Mouse (Mus musculus): ENCODE results near the gene Tomm22. TPM values are rescaled to one million over a fixed set of nuclear protein-coding genes. Genes with fewer than 3 reads are reported as not detected.

Gene Tomm22
- polyA plus RNA-seq, 1 experiment from 2014 or later = 337 TPM

DNA sequence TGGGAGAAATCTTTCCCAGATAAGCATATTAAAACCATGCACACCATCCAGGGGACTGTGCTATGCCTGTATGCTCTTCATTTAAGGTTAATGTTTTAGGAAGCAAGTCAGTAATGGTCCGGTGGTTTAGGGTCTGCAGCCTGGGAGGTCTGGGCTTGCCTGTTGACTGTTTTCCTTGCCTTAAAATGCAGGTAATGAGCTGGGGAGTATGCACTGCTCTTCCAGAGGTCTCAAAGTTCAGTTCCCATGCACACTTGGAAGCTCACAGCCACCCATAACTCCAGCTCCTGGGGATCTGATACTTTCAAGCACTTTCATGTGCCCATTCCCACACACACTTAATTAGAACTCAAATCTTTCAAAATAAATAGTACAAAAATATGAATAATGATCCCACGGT lies 25.8 kb downstream of the Tomm22 start:
- ATAC-seq (ENCODE audit: low FRiP score) = no peak
- WGBS = 96% methylated on average over 2 of the region's 2 CpGs
- Histone ChIP-seq H3K4me1 (replicated peaks; ENCODE audit: control insufficient read depth, insufficient read depth, low read length) (no peaks in the 10 kb centered on the region; the same call in 1 of the 2 replicates), H3K4me3 (ENCODE audit: low read depth, low read length) (no peak overlapping the region), H3K4me2 (replicated peaks; ENCODE audit: low read depth, low read length) (no peak overlapping the region), H3K9me3 (ENCODE audit: control insufficient read depth, low read length) (no peaks in the 10 kb centered on the region), H3K27ac (ENCODE audit: low read depth, low read length) (no peak overlapping the region), H3K27me3 (ENCODE audit: control insufficient read depth, insufficient read depth, low read length) (no peaks in the 10 kb centered on the region), H3K9ac (ENCODE audit: low read depth, low read length) (no peak overlapping the region), H3K36me3 (ENCODE audit: control insufficient read depth, insufficient read depth, low read length) (peaks cover 2% of the 10 kb centered on the region; the same call in 1 of the 2 replicates)
- DNase-seq (ENCODE audit: low spot score) = no peak

DNA sequence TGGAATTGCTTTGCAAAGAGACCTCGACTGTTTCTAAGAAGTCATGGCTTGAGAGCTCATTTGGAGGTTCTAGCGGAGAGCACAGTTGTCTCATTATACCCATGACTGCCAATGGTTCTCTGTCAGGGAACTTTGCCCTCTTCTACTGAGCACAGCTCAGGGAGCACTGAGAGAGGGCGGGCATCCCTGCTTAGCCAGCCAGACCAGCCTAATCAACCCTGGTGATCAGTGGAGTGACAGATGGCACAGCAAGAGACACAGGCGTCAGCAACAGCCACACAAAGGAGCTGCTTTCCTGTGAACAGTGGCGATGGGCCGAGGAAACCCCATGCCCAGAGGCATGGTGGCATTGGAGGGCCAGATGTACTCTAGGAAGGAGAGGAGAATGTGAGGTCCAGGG lies 26.4 kb downstream of the Tomm22 start:
- H3K9me3 ChIP-seq (ENCODE audit: control insufficient read depth, low read length) = no peaks in the 10 kb centered on the region
- WGBS = 79% methylated on average over 6 of the region's 6 CpGs
- H3K4me2 ChIP-seq (replicated peaks; ENCODE audit: low read depth, low read length) = no peak overlapping the region
- H3K27ac ChIP-seq (ENCODE audit: low read depth, low read length) = 0 out of 2 replicates have a peak overlapping the region, but pooled peaks have one; percentile 39
- H3K4me1 ChIP-seq (replicated peaks; ENCODE audit: control insufficient read depth, insufficient read depth, low read length) = no peaks in the 10 kb centered on the region; the same call in 1 of the 2 replicates
- no peak overlapping the region for H3K9ac ChIP-seq (ENCODE audit: low read depth, low read length)
- no peaks in the 10 kb centered on the region for H3K27me3 ChIP-seq (ENCODE audit: control insufficient read depth, insufficient read depth, low read length)
- H3K36me3 ChIP-seq (ENCODE audit: control insufficient read depth, insufficient read depth, low read length) = peaks cover 2% of the 10 kb centered on the region; the same call in 1 of the 2 replicates
- H3K4me3 ChIP-seq (ENCODE audit: low read depth, low read length) = no peak overlapping the region
- no peak for DNase-seq (ENCODE audit: low spot score)
- ATAC-seq (ENCODE audit: low FRiP score) = no peak

DNA sequence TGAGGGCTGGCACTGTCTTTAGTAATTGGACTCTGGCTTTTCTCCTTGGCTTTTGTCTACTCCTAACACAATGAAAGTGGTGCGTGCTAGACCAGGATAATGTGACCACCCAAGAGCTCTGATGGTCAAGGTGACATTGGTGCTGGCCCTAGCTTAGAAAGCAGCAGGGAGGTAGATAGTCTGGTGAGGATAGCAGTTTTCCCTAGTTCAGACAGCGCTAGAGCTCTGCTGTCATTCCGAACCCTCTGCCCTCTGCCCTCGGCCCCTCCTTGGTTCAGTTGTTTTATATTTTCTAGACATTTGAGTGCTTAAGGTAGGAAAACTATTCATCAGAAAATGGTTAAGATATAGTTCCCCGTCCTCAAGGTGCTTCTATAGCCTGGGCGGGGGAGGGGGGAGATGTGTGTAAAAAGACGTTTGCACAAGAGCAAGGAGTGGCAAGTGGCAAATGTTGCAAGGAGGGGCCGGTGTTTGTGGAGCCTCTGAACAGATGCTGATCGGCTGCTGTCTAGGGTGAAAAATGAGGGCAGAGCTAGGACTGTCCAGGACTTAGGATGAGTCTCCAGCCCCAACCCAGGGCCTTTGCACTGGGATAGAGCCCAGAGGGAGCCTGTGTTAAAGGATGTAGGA lies 27.0 kb downstream of the Tomm22 start:
- Histone ChIP-seq H3K9ac (ENCODE audit: low read depth, low read length) (no peak overlapping the region), H3K4me1 (replicated peaks; ENCODE audit: control insufficient read depth, insufficient read depth, low read length) (no peaks in the 10 kb centered on the region; the same call in 1 of the 2 replicates), H3K4me2 (replicated peaks; ENCODE audit: low read depth, low read length) (no peak overlapping the region), H3K27me3 (ENCODE audit: control insufficient read depth, insufficient read depth, low read length) (no peaks in the 10 kb centered on the region), H3K9me3 (ENCODE audit: control insufficient read depth, low read length) (no peaks in the 10 kb centered on the region), H3K36me3 (ENCODE audit: control insufficient read depth, insufficient read depth, low read length) (peaks cover 2% of the 10 kb centered on the region; the same call in 1 of the 2 replicates), H3K27ac (ENCODE audit: low read depth, low read length) (0 out of 2 replicates have a peak overlapping the region, but pooled peaks have one; percentile 39), H3K4me3 (ENCODE audit: low read depth, low read length) (no peak overlapping the region)
- WGBS = 84% methylated on average over 9 of the region's 9 CpGs
- DNase-seq (ENCODE audit: low spot score) (no peak), ATAC-seq (ENCODE audit: low FRiP score) (no peak)

DNA sequence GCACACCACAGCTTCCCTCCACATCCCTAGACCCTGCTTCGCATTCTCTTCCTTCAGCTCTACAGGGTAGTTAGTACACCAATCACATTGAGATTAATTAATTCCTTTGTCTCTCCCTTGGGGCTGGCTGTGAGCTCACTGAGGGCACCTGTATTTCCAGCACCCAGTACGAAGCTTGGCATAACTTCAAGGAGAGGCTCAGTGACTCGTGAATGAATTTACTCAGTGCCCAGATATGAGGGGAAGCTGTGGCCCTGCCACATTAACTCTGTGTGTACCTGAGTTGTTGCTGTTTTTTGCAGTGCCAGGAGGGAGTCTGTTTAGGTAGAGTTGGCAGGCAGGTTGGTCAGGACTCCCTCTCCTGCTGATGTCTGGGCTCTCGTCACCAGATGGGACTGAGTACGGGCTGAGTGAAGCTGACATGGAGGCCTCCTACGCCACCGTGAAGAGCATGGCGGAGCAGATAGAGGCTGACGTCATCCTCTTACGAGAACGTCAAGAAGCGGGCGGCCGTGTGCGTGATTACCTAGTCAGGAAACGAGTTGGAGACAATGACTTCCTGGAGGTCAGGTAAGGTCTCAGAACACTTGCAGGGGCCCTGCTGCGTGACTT lies 36.0 kb downstream of the Tomm22 start:
- WGBS = 91% methylated on average over 17 of the region's 17 CpGs
- no peak for DNase-seq (ENCODE audit: low spot score)
- 0 out of 2 replicates have a peak, but pooled peaks cover 3% of the 10 kb centered on the region for H3K36me3 ChIP-seq (ENCODE audit: control insufficient read depth, insufficient read depth, low read length)

DNA sequence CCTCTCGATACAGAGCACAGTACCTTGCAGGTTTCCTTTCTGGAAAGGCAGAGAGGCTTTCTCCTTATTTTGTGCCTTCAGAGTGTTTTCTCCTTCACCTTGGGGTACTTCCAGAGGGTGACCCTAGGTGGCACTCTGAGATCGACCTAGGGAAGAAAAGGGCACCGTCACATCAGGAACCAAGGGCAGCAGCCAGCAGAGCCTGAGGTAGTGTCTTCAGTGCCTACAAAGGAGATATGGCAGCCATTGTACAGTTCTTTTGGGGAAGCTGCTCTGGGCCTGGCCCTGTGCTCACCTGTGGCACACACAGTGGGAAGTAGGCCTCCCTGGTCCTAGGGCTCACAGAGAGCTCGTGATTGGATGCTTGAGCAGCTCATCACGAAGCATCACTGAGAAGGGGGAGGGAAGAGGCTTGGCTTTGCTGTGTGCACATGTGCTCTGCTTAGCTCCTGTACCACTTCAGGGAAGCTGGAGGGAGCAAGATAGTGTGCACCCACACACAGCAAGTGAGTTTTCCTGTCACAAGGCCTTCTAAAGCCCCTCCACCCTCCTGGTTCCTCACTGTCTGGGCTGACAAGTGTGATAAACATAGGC lies 37.7 kb downstream of the Tomm22 start:
- no peaks in the 10 kb centered on the region for H3K4me1 ChIP-seq (replicated peaks; ENCODE audit: control insufficient read depth, insufficient read depth, low read length)
- ATAC-seq (ENCODE audit: low FRiP score) = no peak
- no peaks in the 10 kb centered on the region for H3K27me3 ChIP-seq (ENCODE audit: control insufficient read depth, insufficient read depth, low read length)
- no peak for DNase-seq (ENCODE audit: low spot score)
- H3K9ac ChIP-seq (ENCODE audit: low read depth, low read length) = no peak overlapping the region
- WGBS = 92% methylated on average over 5 of the region's 5 CpGs
- 0 out of 2 replicates have a peak, but pooled peaks cover 7% of the 10 kb centered on the region for H3K36me3 ChIP-seq (ENCODE audit: control insufficient read depth, insufficient read depth, low read length)
- H3K27ac ChIP-seq (ENCODE audit: low read depth, low read length) = no peak overlapping the region
- no peaks in the 10 kb centered on the region for H3K9me3 ChIP-seq (ENCODE audit: control insufficient read depth, low read length)
- H3K4me2 ChIP-seq (replicated peaks; ENCODE audit: low read depth, low read length) = no peak overlapping the region
- H3K4me3 ChIP-seq (ENCODE audit: low read depth, low read length) = no peak overlapping the region

More for the DNA sequence above, 36.0 kb downstream of the Tomm22 start:
- H3K9ac ChIP-seq (ENCODE audit: low read depth, low read length) = no peak overlapping the region
- H3K4me3 ChIP-seq (ENCODE audit: low read depth, low read length) = no peak overlapping the region
- no peak overlapping the region for H3K27ac ChIP-seq (ENCODE audit: low read depth, low read length)
- no peak for ATAC-seq (ENCODE audit: low FRiP score)
- H3K27me3 ChIP-seq (ENCODE audit: control insufficient read depth, insufficient read depth, low read length) = no peaks in the 10 kb centered on the region
- H3K4me1 ChIP-seq (replicated peaks; ENCODE audit: control insufficient read depth, insufficient read depth, low read length) = no peaks in the 10 kb centered on the region
- H3K4me2 ChIP-seq (replicated peaks; ENCODE audit: low read depth, low read length) = no peak overlapping the region
- H3K9me3 ChIP-seq (ENCODE audit: control insufficient read depth, low read length) = no peaks in the 10 kb centered on the region

DNA sequence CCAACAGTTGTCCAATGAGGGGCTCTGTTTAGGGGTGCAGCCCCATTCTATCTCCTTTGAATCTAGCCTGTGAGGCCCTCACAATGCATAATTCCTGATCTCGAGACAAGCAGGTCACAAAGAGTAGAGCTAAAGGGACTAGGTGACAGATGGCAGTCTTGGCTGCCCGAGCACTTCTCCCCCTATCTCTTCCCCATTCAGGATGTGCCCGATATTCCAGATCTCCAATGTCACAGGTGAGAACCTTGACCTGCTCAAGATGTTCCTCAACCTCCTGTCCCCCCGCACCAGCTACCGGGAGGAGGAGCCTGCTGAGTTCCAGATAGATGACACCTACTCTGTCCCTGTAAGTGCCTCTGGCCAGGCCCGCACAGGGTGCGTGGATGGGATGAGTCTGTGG lies 45.0 kb downstream of the Tomm22 start:
- Histone ChIP-seq H3K9me3 (ENCODE audit: control insufficient read depth, low read length) (no peaks in the 10 kb centered on the region), H3K27me3 (ENCODE audit: control insufficient read depth, insufficient read depth, low read length) (no peaks in the 10 kb centered on the region), H3K9ac (ENCODE audit: low read depth, low read length) (no peak overlapping the region), H3K27ac (ENCODE audit: low read depth, low read length) (no peak overlapping the region), H3K4me1 (replicated peaks; ENCODE audit: control insufficient read depth, insufficient read depth, low read length) (no peaks in the 10 kb centered on the region), H3K36me3 (ENCODE audit: control insufficient read depth, insufficient read depth, low read length) (peaks cover 11% of the 10 kb centered on the region; the same call in 1 of the 2 replicates), H3K4me2 (replicated peaks; ENCODE audit: low read depth, low read length) (no peak overlapping the region), H3K4me3 (ENCODE audit: low read depth, low read length) (no peak overlapping the region)
- DNase-seq (ENCODE audit: low spot score) (no peak), ATAC-seq (ENCODE audit: low FRiP score) (no peak)
- 90% methylated on average over 7 of the region's 7 CpGs for WGBS

DNA sequence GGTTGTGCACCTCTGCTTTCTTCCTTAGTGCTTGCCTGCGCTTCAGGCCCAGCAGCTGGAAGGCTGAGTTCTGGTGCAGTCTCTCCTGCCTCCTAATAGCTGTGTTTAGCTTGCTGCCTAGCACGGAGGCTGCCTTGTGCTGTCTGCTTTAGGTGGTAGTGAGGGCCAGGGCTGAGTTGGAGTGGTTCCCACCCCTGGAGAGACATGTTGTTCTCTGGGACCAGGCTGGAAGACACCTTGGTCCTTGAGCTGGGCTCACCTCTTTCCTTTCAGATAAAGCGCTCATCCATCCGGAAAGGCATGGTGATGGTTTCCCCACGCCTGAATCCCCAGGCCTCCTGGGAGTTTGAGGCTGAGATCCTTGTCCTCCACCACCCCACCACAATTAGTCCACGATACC lies 46.0 kb downstream of the Tomm22 start:
- ATAC-seq (ENCODE audit: low FRiP score) (no peak), DNase-seq (ENCODE audit: low spot score) (no peak)
- H3K27ac ChIP-seq (ENCODE audit: low read depth, low read length) = no peak overlapping the region
- no peak overlapping the region for H3K4me2 ChIP-seq (replicated peaks; ENCODE audit: low read depth, low read length)
- peaks cover 11% of the 10 kb centered on the region; the same call in 1 of the 2 replicates for H3K36me3 ChIP-seq (ENCODE audit: control insufficient read depth, insufficient read depth, low read length)
- H3K4me1 ChIP-seq (replicated peaks; ENCODE audit: control insufficient read depth, insufficient read depth, low read length) = no peaks in the 10 kb centered on the region
- no peak overlapping the region for H3K9ac ChIP-seq (ENCODE audit: low read depth, low read length)
- no peaks in the 10 kb centered on the region for H3K27me3 ChIP-seq (ENCODE audit: control insufficient read depth, insufficient read depth, low read length)
- H3K9me3 ChIP-seq (ENCODE audit: control insufficient read depth, low read length) = no peaks in the 10 kb centered on the region
- 85% methylated on average over 6 of the region's 6 CpGs for WGBS
- H3K4me3 ChIP-seq (ENCODE audit: low read depth, low read length) = no peak overlapping the region

DNA sequence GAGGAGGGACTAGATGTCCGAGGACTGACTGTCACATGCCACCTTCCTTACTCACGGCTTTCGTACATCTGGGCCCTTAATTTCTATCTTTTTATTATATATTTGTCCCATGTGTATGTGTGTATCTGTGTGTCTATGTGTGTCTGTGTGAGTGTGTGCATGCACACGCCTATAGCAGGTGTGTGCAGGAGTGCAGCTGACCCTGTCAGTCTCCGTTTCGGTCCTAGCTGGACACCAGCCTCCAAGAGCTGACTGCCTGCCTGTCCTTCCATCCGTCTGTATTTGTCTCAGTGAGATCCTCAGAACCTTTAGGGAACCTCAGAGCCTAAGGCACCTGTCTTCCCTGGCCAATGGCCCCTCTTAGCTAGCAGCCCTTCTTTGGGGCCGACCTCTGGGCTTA lies 49.6 kb downstream of the Tomm22 start:
- Histone ChIP-seq H3K27ac (ENCODE audit: low read depth, low read length) (no peak overlapping the region), H3K4me1 (replicated peaks; ENCODE audit: control insufficient read depth, insufficient read depth, low read length) (no peaks in the 10 kb centered on the region), H3K9me3 (ENCODE audit: control insufficient read depth, low read length) (no peaks in the 10 kb centered on the region), H3K9ac (ENCODE audit: low read depth, low read length) (no peak overlapping the region), H3K4me3 (ENCODE audit: low read depth, low read length) (no peak overlapping the region), H3K4me2 (replicated peaks; ENCODE audit: low read depth, low read length) (no peak overlapping the region), H3K27me3 (ENCODE audit: control insufficient read depth, insufficient read depth, low read length) (no peaks in the 10 kb centered on the region), H3K36me3 (ENCODE audit: control insufficient read depth, insufficient read depth, low read length) (peaks cover 7% of the 10 kb centered on the region; the same call in 1 of the 2 replicates)
- ATAC-seq (ENCODE audit: low FRiP score) (no peak), DNase-seq (ENCODE audit: low spot score) (no peak)
- WGBS = 93% methylated on average over 8 of the region's 8 CpGs
